ENCODE assay signal across 9 mouse cellular contexts in genomic region chr19:61266651-61267050, GRCm38 (mm10). TPM values are rescaled to one million over a fixed set of nuclear protein-coding genes. Genes with fewer than 3 reads are reported as not detected.
DNase-seq lines count a peak whose midpoint lies in the region; ATAC-seq and TF ChIP-seq lines count a peak whose summit lies in the region.
"Had no signal": no experiment of that assay in that cellular context is flagged by ENCODE, and none has a peak within 500 bp of the region (broad histone marks: within the 10 kb centered on the region; RNA-seq: fewer than 3 reads in every experiment).

No protein-coding gene starts in this region.

- no peaks in the 10 kb centered on the region for H3K4me1 ChIP-seq in hindbrain, postnatal 0 days (ENCODE audit: insufficient read depth, low read length)
- H3K4me1 ChIP-seq: heart, embryonic 13.5 days had no signal

- H3K27ac ChIP-seq in hindbrain, postnatal 0 days: no peak overlapping the region
- H3K27ac ChIP-seq: heart, embryonic 13.5 days had no signal

- H3K9ac ChIP-seq in hindbrain, postnatal 0 days (replicated peaks; ENCODE audit: low read length): no peak overlapping the region
- H3K9ac ChIP-seq: heart, embryonic 13.5 days had no signal

- no peak overlapping the region for H3K4me3 ChIP-seq in hindbrain, postnatal 0 days (ENCODE audit: low read length)
- H3K4me3 ChIP-seq: heart, embryonic 13.5 days had no signal

- no peak for TF ChIP-seq CTCF in hindbrain, postnatal 0 days (IDR thresholded peaks at IDR 0.05; ENCODE audit: low read depth)

- intact Hi-C loops in left cerebral cortex, postnatal 25 days (cut with DNase I): no loop called here

- no peak overlapping the region for H3K4me2 ChIP-seq in hindbrain, postnatal 0 days (ENCODE audit: low read depth, low read length)
- H3K4me2 ChIP-seq: heart, embryonic 13.5 days had no signal

- no peaks in the 10 kb centered on the region for H3K36me3 ChIP-seq in hindbrain, postnatal 0 days (ENCODE audit: insufficient read depth, low read length)
- H3K36me3 ChIP-seq in splenic B cell, adult 2 months (ENCODE audit: control insufficient read depth, insufficient read depth, low read length, poor library complexity, severe bottlenecking): no peaks in the 10 kb centered on the region
- H3K36me3 ChIP-seq: heart, embryonic 13.5 days had no signal

- H3K9me3 ChIP-seq in hindbrain, postnatal 0 days (ENCODE audit: low read length): no peaks in the 10 kb centered on the region
- H3K9me3 ChIP-seq: heart, embryonic 13.5 days had no signal

- DNase-seq in cerebellum, postnatal 14 days: peak; percentile 57 to 60
- no peak for DNase-seq in cerebellum, adult 8-10 months
- DNase-seq in left cerebral cortex, postnatal 25 days (ENCODE audit: low spot score in 2 of 2): peak; percentile 9 to 17
- DNase-seq in left cerebral cortex, adult 8-10 months (ENCODE audit: low spot score in 2 of 2): no peak
- DNase-seq in NIH3T3 (ENCODE audit: low read depth): peak; percentile 87
- peak; percentile 43 for DNase-seq in hindbrain, postnatal 0 days (ENCODE audit: low spot score)
- DNase-seq in splenic B cell, adult 2 months (ENCODE audit: low read depth, low spot score): peak; percentile 51
- no peak for DNase-seq in ovary, adult 18-20 months (ENCODE audit: low spot score)

- no peak for ATAC-seq in hindbrain, postnatal 0 days

- no peaks in the 10 kb centered on the region for H3K27me3 ChIP-seq in hindbrain, postnatal 0 days (ENCODE audit: insufficient read depth, low read length)
- no peaks in the 10 kb centered on the region for H3K27me3 ChIP-seq in splenic B cell, adult 2 months (ENCODE audit: control insufficient read depth, insufficient read depth, low read length, poor library complexity, severe bottlenecking)

- WGBS in hindbrain, postnatal 0 days: 4% methylated on average over 25 of the region's 26 CpGs

RNA-seq across cellular contexts. Expression of gene Gm21060, which starts 30.2 kb away (rescaled TPM):
- total RNA-seq in left cerebral cortex, postnatal 25 days (2021): not detected
- total RNA-seq in left cerebral cortex, adult 8-10 months (2022): not detected
- not detected in 2 replicates for total RNA-seq in hindbrain, postnatal 0 days (2014; rRNA removed)
- not detected in 2 replicates for polyA plus RNA-seq in hindbrain, postnatal 0 days (2015; fragmentation: Nextera tagmentation; extraction: Ambion mirVana)
- polyA plus RNA-seq: heart, embryonic 13.5 days had no signal

RNA-seq across cellular contexts. Expression of gene Csf2ra, which starts 38.4 kb away (rescaled TPM):
- total RNA-seq in left cerebral cortex, postnatal 25 days (2021): 10 to 100 TPM; 31.7 to 33.9 TPM
- 10 to 100 TPM; 20.2 to 41.9 (median 31.7) TPM for total RNA-seq in left cerebral cortex, adult 8-10 months (2022)
- 39.6 and 48.2 TPM in 2 replicates for total RNA-seq in hindbrain, postnatal 0 days (2014; rRNA removed)
- polyA plus RNA-seq in hindbrain, postnatal 0 days (2015; fragmentation: Nextera tagmentation; extraction: Ambion mirVana): 36.3 and 44.1 TPM in 2 replicates

Comparison
In these comparisons a context has a peak if more than half of its experiments do, and no peak if none do; other contexts are left out.
1. DNase-seq: peak in cerebellum, postnatal 14 days (2 of 2), left cerebral cortex, postnatal 25 days (2 of 2), NIH3T3 (single experiment), hindbrain, postnatal 0 days (single experiment) and splenic B cell, adult 2 months (single experiment); none in cerebellum, adult 8-10 months (single experiment), left cerebral cortex, adult 8-10 months (0 of 2) and ovary, adult 18-20 months (single experiment).